Mouse (Mus musculus) spleen, postnatal 10 days (tissue): Measurements from ENCODE around the gene Fpgs.
A peak's percentile ranks its signal among the peaks of the same experiment; 100 is the strongest.

ENCODE experiments used
- DNase-seq, 2 experiments: peaks; one replicate each; pipeline ENCODE4 v3.0.0; 2021 to 2022; ENCODE audit warnings: low spot score in 2 of 2

The Fpgs gene

DNA sequence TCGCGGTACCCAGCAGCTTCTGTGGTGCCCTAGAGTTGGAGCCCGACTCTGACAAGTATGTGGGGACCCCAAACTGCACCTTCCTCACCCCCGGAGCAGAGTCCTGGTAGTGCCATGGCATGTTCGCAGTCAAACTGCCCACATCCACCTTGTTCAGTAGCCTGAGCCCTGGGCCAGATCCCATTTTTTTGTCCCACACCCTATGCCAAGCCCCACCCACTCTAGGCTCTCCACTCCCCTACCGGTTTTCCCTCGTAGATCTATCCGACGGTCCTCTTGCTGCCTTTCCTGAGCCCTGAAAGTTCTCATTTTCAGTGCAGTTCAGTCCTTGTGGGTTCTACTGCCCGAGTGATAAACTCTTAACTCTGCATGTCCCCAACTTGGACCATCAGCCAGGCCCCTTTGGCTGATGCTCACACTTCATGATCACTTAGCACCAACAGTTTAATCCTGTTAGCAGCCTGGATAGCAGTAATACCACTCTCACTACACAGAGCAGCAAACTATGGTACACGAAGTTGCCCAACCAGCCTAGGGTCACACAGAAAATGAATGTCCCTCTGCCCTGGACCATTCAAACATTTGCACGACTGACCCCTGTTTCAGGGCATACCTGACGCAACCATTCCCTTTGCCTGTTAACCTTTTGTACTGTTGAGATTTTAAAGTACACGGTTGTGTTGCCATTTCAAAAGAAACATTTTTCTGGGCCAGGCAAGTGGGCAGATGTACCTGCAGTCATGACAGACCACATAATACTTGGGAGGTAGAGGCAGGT lies 2.8 kb downstream of the Fpgs start:
- no peak for DNase-seq

DNA sequence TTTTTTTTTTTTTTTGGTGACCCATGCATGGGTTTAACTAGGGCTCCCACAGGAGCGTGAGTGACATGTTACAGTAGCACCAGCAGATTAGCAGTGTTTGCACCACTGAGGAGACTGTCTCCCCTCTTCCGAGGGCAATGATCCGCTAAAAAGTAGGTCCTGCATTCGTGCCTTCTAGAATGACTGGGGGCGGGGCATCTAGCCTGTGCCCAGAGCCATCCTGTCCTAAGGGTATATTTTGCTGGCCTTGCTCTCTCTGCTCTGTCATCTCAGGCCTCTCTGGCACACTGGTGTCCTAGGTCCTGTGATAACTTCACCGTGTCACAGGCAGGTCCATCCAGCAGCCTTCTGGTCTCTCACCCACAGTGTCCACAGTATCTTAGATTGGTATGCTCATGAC lies 4.3 kb downstream of the Fpgs start:
- DNase-seq = no peak

DNA sequence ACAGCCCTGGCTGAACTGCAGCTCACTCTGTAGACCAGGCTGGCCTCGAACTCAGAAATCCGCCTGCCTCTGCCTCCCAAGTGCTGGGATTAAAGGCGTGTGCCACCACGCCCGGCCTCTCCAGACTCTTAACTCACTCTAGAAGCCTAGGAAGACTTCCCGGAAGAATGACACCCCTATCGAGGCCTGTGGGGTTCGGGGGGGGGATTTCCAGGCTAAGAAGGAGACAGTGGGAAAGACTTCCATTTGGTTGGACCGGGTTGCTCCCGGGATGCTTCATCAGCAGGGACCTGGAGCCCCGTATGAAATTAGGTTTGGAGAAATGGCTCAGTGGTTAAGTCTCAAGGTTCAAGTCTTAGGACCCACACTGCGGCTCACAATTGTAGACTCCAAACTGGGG lies 9.3 kb downstream of the Fpgs start:
- no peak for DNase-seq

DNA sequence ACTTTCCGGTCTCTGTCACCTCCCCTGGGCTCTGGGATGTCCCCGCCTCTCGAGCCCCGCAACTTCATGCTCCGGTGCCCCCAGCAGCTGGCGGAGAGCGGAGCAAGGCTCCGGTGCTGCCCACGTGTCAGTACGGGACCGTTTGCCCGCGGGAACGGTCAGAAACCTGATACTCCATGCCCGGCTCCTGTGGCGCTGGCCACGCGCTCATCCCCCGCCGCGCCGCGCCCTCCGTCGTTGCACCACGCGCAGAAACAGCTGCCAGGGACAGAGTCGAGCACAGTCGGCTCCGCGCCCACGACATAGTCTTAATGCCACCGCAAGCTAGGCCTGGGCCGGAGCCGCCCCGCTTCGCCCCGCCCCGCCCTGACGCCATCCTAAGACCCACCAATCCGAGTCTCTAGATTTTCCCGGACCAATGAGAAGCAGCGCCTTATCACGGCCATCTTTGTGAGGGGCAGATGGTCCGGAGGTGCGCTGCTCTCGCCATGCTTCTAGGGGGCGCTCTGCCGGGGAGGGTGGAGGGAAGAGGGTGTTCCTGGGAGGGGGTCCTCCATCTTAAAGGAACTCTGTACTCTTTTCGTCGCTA lies 10.0 kb downstream of the Fpgs start:
- DNase-seq = peak; percentile 78 to 94

DNA sequence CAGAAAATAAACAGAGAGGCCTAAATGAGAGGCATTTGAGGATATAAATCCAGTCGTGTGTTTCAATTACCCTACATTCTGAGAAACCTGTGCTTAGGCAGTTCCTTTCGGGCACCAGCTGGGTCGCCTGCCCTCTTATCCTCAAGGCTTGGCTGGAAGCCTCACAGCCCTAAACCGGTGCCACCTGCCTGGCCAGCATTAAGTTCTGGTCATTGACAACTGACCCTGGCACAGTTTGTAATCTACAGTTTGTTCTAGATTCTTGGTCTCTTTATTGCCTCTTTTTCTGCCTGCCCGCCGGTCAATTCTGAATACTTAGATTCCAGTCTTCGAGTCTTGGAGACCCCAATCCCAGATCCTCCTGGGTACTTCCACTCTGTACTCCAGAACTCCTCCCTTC lies 10.7 kb downstream of the Fpgs start:
- DNase-seq = no peak

GRCm38 (mm10) chr2:32692496-32692895 lies 11.4 kb downstream of the Fpgs start:
- no peak for DNase-seq

DNA sequence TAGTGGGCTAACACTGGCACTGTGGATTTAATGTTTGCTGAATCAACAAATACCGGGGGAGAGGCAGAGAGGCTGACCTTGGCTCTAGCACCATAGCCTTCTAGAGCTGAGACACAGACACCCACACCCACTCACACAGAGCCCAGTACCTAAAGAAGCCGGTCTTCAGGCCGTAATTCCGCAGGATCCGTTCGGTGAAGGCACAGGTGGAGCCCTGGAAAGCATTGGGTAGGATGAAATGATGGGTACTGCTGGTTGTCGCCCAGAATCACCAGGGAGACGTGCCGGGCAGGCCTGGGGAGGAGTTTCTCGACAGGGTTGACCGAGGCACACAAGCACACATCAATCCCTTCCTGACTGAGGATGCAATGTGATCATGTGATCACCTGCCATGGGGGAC lies 12.9 kb downstream of the Fpgs start:
- DNase-seq = no peak

DNA sequence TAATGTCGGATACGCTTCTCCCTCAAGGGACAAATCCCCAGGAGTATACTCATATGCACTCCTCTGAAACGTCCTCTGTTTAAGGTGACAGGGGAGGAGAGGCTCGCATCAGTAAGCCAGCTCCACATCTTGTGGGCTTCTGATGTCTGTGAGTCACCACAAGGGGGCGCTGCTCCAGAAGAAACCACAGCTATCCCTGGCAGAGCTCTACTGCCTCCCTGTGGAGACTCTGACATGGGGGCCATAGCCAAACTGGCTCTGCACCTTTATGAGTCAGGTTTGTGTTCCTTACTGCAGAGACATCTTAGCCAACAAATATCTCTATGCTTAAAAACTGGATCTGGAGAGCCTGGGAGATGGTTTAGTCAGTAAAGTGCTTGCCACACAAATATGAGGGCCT lies 14.5 kb downstream of the Fpgs start:
- DNase-seq = peak; percentile 83 to 93

DNA sequence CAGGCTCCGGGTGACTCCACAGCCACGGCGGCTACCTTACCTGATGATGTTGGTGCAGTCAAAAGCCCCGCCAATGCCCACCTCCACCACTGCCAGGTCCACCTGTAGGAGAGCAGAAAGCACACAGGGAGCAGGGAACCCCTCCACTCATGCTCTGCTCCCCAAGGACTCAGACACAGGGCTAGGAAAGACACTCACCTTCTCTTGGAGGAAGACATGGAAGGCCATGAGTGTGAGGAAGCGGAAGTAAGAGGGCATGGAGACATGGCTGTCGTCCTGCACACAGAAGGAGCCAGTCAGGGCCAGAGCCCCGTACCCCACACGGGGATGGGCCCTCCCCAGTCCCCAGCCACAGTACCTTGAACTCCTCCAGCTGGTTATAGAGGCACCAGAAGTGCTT lies 16.4 kb downstream of the Fpgs start:
- no peak for DNase-seq

- no peak for DNase-seq
These were observed 17.3 kb downstream of the Fpgs start for GRCm38 (mm10) chr2:32686640-32687039.

- DNase-seq = no peak
These were observed 18.1 kb downstream of the Fpgs start for GRCm38 (mm10) chr2:32685807-32686206.

DNA sequence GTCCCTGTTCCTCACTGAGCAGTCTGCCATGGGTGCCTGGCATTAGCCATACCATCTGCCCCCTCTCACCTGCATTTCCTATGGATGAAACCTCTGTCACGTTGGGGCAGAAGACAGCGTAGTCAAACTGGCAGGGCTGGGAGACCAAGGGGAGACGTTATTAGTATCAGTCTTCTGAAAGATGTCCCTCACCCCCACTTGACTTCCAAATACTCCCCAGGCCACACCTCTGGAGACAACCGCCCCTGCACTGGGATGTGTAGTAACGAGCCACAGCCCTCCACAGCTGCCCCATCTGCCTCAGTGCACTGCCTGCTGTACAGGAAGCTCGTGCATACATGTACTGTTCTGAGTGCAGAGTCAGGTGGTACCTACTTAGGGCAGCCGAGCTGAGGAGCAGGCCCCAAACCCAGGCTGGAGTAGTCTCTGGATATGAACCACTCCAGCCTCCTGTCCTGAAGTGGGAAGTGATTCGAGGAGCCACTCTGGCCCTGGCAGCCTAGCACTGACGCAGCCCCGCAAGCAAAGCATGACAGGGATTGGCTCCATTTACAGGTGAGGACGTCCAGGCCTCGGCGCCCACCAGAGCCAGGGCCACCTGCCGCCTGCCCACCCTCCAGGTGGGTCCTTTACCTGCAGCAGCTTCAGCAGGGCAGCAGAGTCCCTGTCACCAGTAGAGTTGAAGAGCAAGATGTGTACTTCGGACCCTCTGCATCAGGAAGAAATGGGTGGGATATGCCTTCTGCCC lies 19.1 kb downstream of the Fpgs start:
- no peak for DNase-seq

DNA sequence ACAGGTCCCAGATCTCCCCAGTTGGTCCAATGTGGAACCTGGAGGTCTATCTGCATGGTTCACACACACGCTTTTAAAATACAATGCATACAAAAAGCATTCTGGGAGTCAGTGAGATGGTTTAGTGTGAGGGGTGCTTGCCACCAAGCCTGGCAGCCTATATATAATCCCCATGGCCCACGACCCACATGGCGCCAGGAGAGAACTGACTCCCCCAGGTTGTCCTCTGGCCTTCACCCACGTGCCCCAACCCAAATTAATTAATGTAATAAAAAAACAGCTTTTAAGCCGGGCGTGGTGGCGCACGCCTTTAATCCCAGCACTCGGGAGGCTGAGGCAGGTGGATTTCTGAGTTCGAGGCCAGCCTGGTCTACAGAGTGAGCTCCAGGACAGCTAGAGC lies 20.2 kb downstream of the Fpgs start:
- no peak for DNase-seq

- no peak for DNase-seq
These were observed 21.1 kb downstream of the Fpgs start for GRCm38 (mm10) chr2:32682721-32683417.

DNA sequence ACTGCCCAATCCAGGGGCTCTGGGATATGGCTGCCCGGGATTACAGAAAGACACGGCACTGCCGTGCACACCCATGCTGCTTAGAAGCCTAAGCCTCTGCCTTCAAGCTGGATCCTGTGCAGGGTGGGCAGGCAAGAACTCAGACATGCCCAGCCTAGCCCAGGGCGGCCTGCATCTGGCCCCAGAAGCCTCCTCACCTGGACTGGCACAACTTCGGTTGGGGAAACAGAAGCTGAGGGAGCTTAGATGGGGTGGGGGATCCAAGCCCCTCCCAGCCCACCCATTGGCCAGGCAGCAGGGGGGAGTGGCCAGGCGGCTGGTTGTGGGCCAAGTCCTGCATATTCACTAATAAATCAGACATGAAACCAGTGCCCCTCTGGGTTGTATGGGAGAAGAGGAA lies 22.2 kb downstream of the Fpgs start:
- DNase-seq = no peak

- DNase-seq = no peak
These were observed 22.8 kb downstream of the Fpgs start for GRCm38 (mm10) chr2:32680961-32681650.

DNA sequence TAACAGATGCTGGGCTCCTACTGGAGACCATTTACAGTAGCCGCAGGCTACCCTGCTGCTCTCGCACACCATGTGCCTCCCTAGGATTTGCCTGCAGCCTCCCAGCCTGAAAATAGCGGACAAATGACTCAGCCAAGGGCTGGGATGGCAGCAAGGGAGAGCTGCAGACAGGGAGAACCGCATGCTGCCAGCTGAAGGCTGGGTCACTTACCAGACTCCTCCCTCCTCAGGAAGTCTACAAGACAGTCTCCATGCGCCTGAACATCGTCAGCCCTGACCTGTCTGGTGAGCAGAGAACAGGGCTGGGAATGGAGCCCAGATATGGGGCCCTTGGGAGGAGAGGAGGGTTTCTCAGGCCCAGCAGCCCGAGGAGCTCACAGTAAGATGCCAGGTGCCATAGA lies 23.9 kb downstream of the Fpgs start:
- DNase-seq = no peak

GRCm38 (mm10) chr2:32677683-32678082 lies 26.3 kb downstream of the Fpgs start:
- no peak for DNase-seq

GRCm38 (mm10) chr2:32676821-32677220 lies 27.1 kb downstream of the Fpgs start:
- no peak for DNase-seq

DNA sequence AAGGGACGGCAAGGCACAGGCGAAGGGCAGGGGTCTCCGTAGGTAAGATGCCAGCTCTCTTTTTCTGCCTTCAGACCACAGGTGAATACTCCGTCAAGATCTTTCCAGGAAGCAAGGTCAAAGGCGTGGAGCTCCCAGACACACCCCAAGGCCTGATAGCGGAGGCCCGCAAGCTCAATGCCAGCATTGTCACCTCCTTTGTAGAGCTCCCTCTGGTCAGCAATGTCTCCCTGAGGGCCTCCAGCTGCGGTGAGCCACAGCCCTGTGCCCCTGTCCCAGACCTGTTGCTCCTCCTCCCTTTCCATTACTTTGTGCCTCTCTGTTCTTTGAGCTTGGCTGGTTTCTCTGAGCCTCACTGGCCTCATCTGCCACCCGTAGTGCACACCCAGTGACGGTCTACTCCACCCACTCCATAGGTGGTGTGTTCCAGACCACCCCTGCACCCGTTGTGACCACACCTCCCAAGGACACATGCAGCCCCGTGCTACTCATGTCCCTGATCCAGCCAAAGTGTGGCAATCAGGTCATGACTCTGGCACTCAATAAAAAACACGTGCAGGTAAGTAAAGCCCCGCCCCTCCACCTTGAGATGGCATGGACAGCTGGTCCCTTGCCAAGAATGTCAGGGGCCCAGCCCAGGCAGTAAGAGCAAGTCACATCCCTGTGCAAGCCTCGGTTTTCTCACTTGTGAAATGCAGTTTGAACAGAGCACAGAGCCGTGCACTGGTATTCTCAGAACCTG lies 30.6 kb downstream of the Fpgs start:
- DNase-seq = no peak
